In genomic region chr9:51598706-51599105, GRCm38 (mm10) we compare ENCODE assay signal across 16 mouse cellular contexts.
A peak's percentile ranks its signal among the peaks of the same experiment; 100 is the strongest.
DNase-seq lines count a peak whose midpoint lies in the region; ATAC-seq lines count a peak whose summit lies in the region.
"Had no signal": no experiment of that assay in that cellular context is flagged by ENCODE, and none has a peak within 500 bp of the region (broad histone marks: within the 10 kb centered on the region; RNA-seq: fewer than 3 reads in every experiment).

No protein-coding gene starts in this region.

- no peak for ATAC-seq in erythroid progenitor cell, adult 5-6 weeks (replicated peaks; ENCODE audit: low FRiP score, poor library complexity, severe bottlenecking)
- ATAC-seq: intestine, postnatal 0 days; liver, embryonic 12.5 days had no signal

- peak; percentile 54 to 58 for DNase-seq in cerebellum, postnatal 10 days
- DNase-seq in cerebellum, adult 11-12 months: no peak
- peak; percentile 8 to 9 for DNase-seq in heart, adult 18-20 months
- DNase-seq in heart, postnatal 4 days: no peak
- DNase-seq in urinary bladder, postnatal 14 days (ENCODE audit: low spot score): peak; percentile 3
- no peak for DNase-seq in urinary bladder, adult 18-20 months (ENCODE audit: low spot score in 2 of 2)
- no peak for DNase-seq in embryo, embryonic 9.5 days (ENCODE audit: extremely low spot score)
- DNase-seq: cerebellum, adult 11 months; heart, postnatal 14 days; kidney, postnatal 25 days; layer of hippocampus, adult 9-11 months; lung, postnatal 14 days; thymus, postnatal 4 days had no signal

Comparison
In these comparisons a context has a peak if more than half of its experiments do, and no peak if none do; other contexts are left out.
1. DNase-seq: peak in cerebellum, postnatal 10 days (2 of 2), heart, adult 18-20 months (2 of 2) and urinary bladder, postnatal 14 days (single experiment); none in cerebellum, adult 11-12 months (single experiment), heart, postnatal 4 days (single experiment), urinary bladder, adult 18-20 months (0 of 2) and embryo, embryonic 9.5 days (single experiment).